5 mouse cellular contexts compared by ENCODE assay signal in genomic region chr15:94488028-94488427, GRCm38 (mm10). TPM values are rescaled to one million over a fixed set of nuclear protein-coding genes. Genes with fewer than 3 reads are reported as not detected.
DNase-seq lines count a peak whose midpoint lies in the region; TF ChIP-seq lines count a peak whose summit lies in the region.
"Not testable (repeated sequence)": the region's sequence is repeated elsewhere in the genome, so short reads cannot be mapped to it uniquely, and the experiment has no call there.
"Had no signal": no experiment of that assay in that cellular context is flagged by ENCODE, and none has a peak within 500 bp of the region (broad histone marks: within the 10 kb centered on the region; RNA-seq: fewer than 3 reads in every experiment).

No protein-coding gene starts in this region.

- H3K27ac ChIP-seq in MEL (ENCODE audit: control insufficient read depth, low read depth, low read length): peak overlapping the region; percentile 70

- not testable (repeated sequence) for H3K79me2 ChIP-seq in MEL (ENCODE audit: control insufficient read depth, insufficient read depth, low read length, poor library complexity)

- DNase-seq in MEL (ENCODE audit: low read depth, low spot score): peak; percentile 77
- peak; percentile 59 for DNase-seq in MEL-GATA-1-ER (ENCODE audit: extremely low read depth, low read depth)

- TF ChIP-seq POLR2A in MEL (IDR thresholded peaks at IDR 0.05; ENCODE audit: control insufficient read depth in 1 of 2, insufficient read depth in 1 of 2, low read depth in 1 of 2, low read length in 2 of 2, poor library complexity in 1 of 2): not testable (repeated sequence)

- not testable (repeated sequence) for H3K9me3 ChIP-seq in MEL (replicated peaks; ENCODE audit: insufficient read depth, low read length)

- H3K4me1 ChIP-seq in MEL (ENCODE audit: control insufficient read depth in 1 of 2, insufficient read depth in 2 of 2, low read length in 2 of 2): not testable (repeated sequence)

- TF ChIP-seq EP300 in MEL (IDR thresholded peaks at IDR 0.05; ENCODE audit: low read depth in 1 of 2, low read length in 2 of 2): peak; percentile 72 to 78

- H3K36me3 ChIP-seq in MEL (ENCODE audit: control insufficient read depth in 1 of 2, insufficient read depth in 2 of 2, low read length in 2 of 2): not testable (repeated sequence)

- not testable (repeated sequence) for TF ChIP-seq CTCF in MEL (IDR thresholded peaks at IDR 0.05 in 2 of 3, conservative IDR thresholded peaks at IDR 0.05 in 1 of 3; ENCODE audit: control insufficient read depth in 1 of 3, insufficient read depth in 1 of 3, low read depth in 2 of 3, low read length in 3 of 3, poor library complexity in 1 of 3, severe bottlenecking in 1 of 3)

- not testable (repeated sequence) for H3K9ac ChIP-seq in MEL (ENCODE audit: control insufficient read depth, low read depth, low read length, poor library complexity, severe bottlenecking)

- H3K27me3 ChIP-seq in MEL (ENCODE audit: control insufficient read depth in 1 of 2, insufficient read depth in 2 of 2, low read length in 2 of 2): not testable (repeated sequence)

- TF ChIP-seq RAD21 in MEL (IDR thresholded peaks at IDR 0.05; ENCODE audit: low read depth, low read length): not testable (repeated sequence)

- H3K4me3 ChIP-seq in MEL (ENCODE audit: control insufficient read depth in 1 of 2, insufficient read depth in 1 of 2, low read depth in 2 of 2, low read length in 2 of 2): not testable (repeated sequence)

TF ChIP-seq in MEL, 35 proteins besides CTCF, POLR2A, EP300 and RAD21:
- TF ChIP-seq ETS1 (IDR thresholded peaks at IDR 0.05; ENCODE audit: low read depth, low read length) (peak; percentile 67; the same call in 1 of the 2 replicates), GATA1 (IDR thresholded peaks at IDR 0.05; ENCODE audit: low read depth, low read length) (peak; percentile 45; the same call in 1 of the 2 replicates)

RNA-seq across cellular contexts. Expression of gene Adamts20, which starts 22.8 kb away (rescaled TPM):
- total RNA-seq in MEL (2012; rRNA removed): 2.1 TPM in 2 replicates
- 1 to 10 TPM in 1 of 2 experiments, not detected in 1; 3.6 TPM for polyA plus RNA-seq in MEL (2012; ENCODE audit: insufficient read depth in 1 of 2, insufficient read length in 2 of 2, low read depth in 1 of 2, low replicate concordance in 2 of 2, missing spikeins in 1 of 2)
- polyA plus RNA-seq: C2C12; CD4-positive, CD25-positive, alpha-beta regulatory T cell, adult 4 months; G1E had no signal

RNA-seq across cellular contexts. Expression of gene Pus7l, which starts 55.3 kb away (rescaled TPM):
- total RNA-seq in MEL (2012; rRNA removed): 40.1 and 40.6 TPM in 2 replicates
- 10 to 100 TPM; 33.2 to 51.2 TPM for polyA plus RNA-seq in MEL (2012; ENCODE audit: insufficient read depth in 1 of 2, insufficient read length in 2 of 2, low read depth in 1 of 2, low replicate concordance in 2 of 2, missing spikeins in 1 of 2)

RNA-seq across cellular contexts. Expression of gene Irak4, which starts 55.4 kb away (rescaled TPM):
- total RNA-seq in MEL (2012; rRNA removed): 6.7 and 7.5 TPM in 2 replicates
- 1 to 10 TPM in 1 of 2 experiments, not detected in 1; 9.4 TPM for polyA plus RNA-seq in MEL (2012; ENCODE audit: insufficient read depth in 1 of 2, insufficient read length in 2 of 2, low read depth in 1 of 2, low replicate concordance in 2 of 2, missing spikeins in 1 of 2)
